Mouse (Mus musculus) WW6 (cell line): ENCODE measurements around the gene Olfr812.
"Not testable (repeated sequence)": the region's sequence is repeated elsewhere in the genome, so short reads cannot be mapped to it uniquely, and the experiment has no call there.

Experiments
- DNase-seq: peaks from one replicate; pipeline ENCODE4 v3.0.0-alpha.2; 2013; ENCODE audit warnings: low read depth, low spot score

Olfr812 gene

GRCm38 (mm10) chr10:129845994-129846393, at the start of gene Olfr812:
Gene Olfr812, minus strand, starts transcription at chr10:129846094.
- DNase-seq = no peak

- DNase-seq = no peak
These were observed 40.0 kb upstream of the Olfr812 start for GRCm38 (mm10) chr10:129885934-129886333.

GRCm38 (mm10) chr10:129885496-129885895, 39.6 kb upstream of the Olfr812 start:
- not testable (repeated sequence) for DNase-seq

GRCm38 (mm10) chr10:129879751-129880150, 33.9 kb upstream of the Olfr812 start, which contains the start of gene Olfr814:
Gene Olfr814, minus strand, starts transcription at chr10:129879851.
- not testable (repeated sequence) for DNase-seq

GRCm38 (mm10) chr10:129855067-129855466, 9.2 kb upstream of the Olfr812 start, which contains the start of gene Olfr813:
Gene Olfr813, plus strand, starts transcription at chr10:129855367.
- no peak for DNase-seq

- DNase-seq = no peak
These were observed 1.4 kb upstream of the Olfr812 start for GRCm38 (mm10) chr10:129847343-129847742.

- DNase-seq = no peak
These were observed 41.6 kb downstream of the Olfr812 start, which contains the start of gene Olfr811 for GRCm38 (mm10) chr10:129804296-129804695. Gene Olfr811, minus strand, starts transcription at chr10:129804396.

- DNase-seq = no peak
These were observed 51.1 kb downstream of the Olfr812 start, which contains the start of gene Olfr810 for GRCm38 (mm10) chr10:129794817-129795216. Gene Olfr810, minus strand, starts transcription at chr10:129794917.
